Mouse (Mus musculus) midbrain, embryonic 14.5 days (tissue): ENCODE results near the gene Mroh3. TPM values are rescaled to one million over a fixed set of nuclear protein-coding genes. Genes with fewer than 3 reads are reported as not detected.
A peak's percentile ranks its signal among the peaks of the same experiment; 100 is the strongest.

ENCODE experiments used
- ATAC-seq: fragments of 200-750 bp; cut with Nextera tagmentation; 2 replicates; pipeline ENCODE4 v1.8.0; 2017; ENCODE audit warnings: moderate number of reproducible peaks, moderate library complexity; ENCODE audit not compliant: low FRiP score, low TSS enrichment
- DNase-seq: peaks from one replicate; pipeline ENCODE4 v3.0.0-alpha.2; 2015
- H3K27ac ChIP-seq: fragments of 300-500 bp; sonication (generic); replicated peaks from 2 replicates; pipeline ENCODE4 v1.5.1; 2014; ENCODE audit warnings: mild to moderate bottlenecking, low read depth, low read length, moderate library complexity
- H3K27me3 ChIP-seq: fragments of 300-500 bp; sonication (generic); 2 replicates; pipeline ENCODE4 v1.6.1; 2014; ENCODE audit warnings: low read length, control low read depth, mixed read lengths; ENCODE audit not compliant: control insufficient read depth, insufficient read depth
- H3K36me3 ChIP-seq: fragments of 300-500 bp; sonication (generic); 2 replicates; pipeline ENCODE4 v1.6.1; 2014; ENCODE audit warnings: low read length, control low read depth; ENCODE audit not compliant: control insufficient read depth, insufficient read depth
- H3K4me1 ChIP-seq: fragments of 300-500 bp; sonication (generic); 2 replicates; pipeline ENCODE4 v1.6.1; 2014; ENCODE audit warnings: mild to moderate bottlenecking, antibody characterized with exemption, low read length, control low read depth; ENCODE audit not compliant: control insufficient read depth, insufficient read depth
- H3K4me2 ChIP-seq: fragments of 300-500 bp; sonication (generic); 2 replicates; pipeline ENCODE4 v1.6.1; 2014; ENCODE audit warnings: mild to moderate bottlenecking, low read length, moderate library complexity
- H3K4me3 ChIP-seq: fragments of 300-500 bp; sonication (generic); replicated peaks from 2 replicates; pipeline ENCODE4 v1.5.1; 2014; ENCODE audit warnings: low read depth, low read length
- H3K9ac ChIP-seq: fragments of 300-500 bp; sonication (generic); replicated peaks from 2 replicates; pipeline ENCODE4 v1.6.1; 2014; ENCODE audit warnings: mild to moderate bottlenecking, low read length, moderate library complexity
- H3K9me3 ChIP-seq: fragments of 300-500 bp; sonication (generic); 2 replicates; pipeline ENCODE4 v1.6.1; 2016; ENCODE audit warnings: low read length, control low read depth, mixed read lengths; ENCODE audit not compliant: control insufficient read depth
- WGBS: fragments of 180-500 bp; shearing (Covaris S2); extraction: QIAGEN DNeasy Blood & Tissue Kit; methylation state at CpG from one replicate; pipeline ENCODE4 v1.1.7; 2014; 5-methylcytosine and 5-hydroxymethylcytosine counted together
- polyA plus RNA-seq: library from polyadenylated mRNA; unstranded; fragments of >200 nt; fragmentation: Nextera tagmentation; extraction: Ambion mirVana; gene quantifications from 2 replicates; pipeline ENCODE4 v1.2.1, GENCODE M21; 2014

Gene Mroh3
- polyA plus RNA-seq, 1 experiment from 2014 or later, result 0.59 TPM

DNA sequence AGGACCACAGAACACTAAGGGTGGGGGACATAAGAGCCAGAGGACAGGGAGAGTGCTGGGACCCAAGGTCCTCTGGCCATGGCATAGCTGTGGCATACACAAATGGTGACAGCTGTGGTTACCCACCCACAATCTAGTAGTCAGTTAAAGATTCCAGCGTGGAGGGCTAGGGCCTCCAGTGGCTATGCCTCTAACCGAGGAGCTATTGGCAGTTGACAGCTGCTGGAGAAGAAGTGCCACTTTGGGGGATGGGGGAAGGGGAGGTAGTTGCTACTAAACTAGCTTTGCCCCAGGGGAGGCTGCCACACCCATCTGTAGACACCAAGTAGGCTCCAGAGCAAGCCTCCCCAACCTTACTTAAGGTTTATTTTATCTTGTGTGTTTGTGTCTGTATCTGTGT is 40.8 kb upstream of the Mroh3 start:
- Histone ChIP-seq H3K9ac (no peak overlapping the region), H3K27me3 (peaks cover 12% of the 10 kb centered on the region; the same call in 1 of the 2 replicates), H3K4me2 (no peak overlapping the region), H3K36me3 (no peaks in the 10 kb centered on the region), H3K9me3 (no peaks in the 10 kb centered on the region), H3K27ac (no peak overlapping the region), H3K4me3 (no peak overlapping the region), H3K4me1 (no peaks in the 10 kb centered on the region)
- WGBS, result 46% methylated on average over 2 of the region's 2 CpGs
- DNase-seq (no peak), ATAC-seq (no peak)

DNA sequence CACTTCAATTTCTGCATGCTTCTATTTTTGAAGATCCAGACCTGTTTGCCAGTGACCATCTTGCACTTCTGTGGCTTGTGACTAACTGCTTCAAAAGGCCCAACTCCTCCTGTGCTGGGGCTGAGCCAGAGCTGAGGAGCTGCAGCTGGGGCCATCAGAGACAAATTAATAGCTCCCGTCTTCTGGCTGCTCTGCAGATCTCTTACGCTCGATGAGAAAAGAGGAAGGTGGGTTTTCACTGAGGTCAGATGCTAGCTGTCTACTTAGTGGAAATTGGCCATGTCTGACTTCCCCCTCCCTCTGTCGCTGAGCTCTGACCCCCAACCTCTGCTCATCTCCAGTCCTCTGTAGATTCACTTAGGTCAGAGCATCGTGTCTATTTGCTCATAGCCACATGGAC is 37.0 kb upstream of the Mroh3 start:
- Histone ChIP-seq H3K36me3 (no peaks in the 10 kb centered on the region), H3K4me2 (no peak overlapping the region), H3K9ac (no peak overlapping the region), H3K27me3 (no peaks in the 10 kb centered on the region), H3K4me3 (no peak overlapping the region), H3K4me1 (no peaks in the 10 kb centered on the region), H3K9me3 (no peaks in the 10 kb centered on the region), H3K27ac (no peak overlapping the region)
- WGBS, result 74% methylated on average over 5 of the region's 5 CpGs
- ATAC-seq (no peak), DNase-seq (no peak)

DNA sequence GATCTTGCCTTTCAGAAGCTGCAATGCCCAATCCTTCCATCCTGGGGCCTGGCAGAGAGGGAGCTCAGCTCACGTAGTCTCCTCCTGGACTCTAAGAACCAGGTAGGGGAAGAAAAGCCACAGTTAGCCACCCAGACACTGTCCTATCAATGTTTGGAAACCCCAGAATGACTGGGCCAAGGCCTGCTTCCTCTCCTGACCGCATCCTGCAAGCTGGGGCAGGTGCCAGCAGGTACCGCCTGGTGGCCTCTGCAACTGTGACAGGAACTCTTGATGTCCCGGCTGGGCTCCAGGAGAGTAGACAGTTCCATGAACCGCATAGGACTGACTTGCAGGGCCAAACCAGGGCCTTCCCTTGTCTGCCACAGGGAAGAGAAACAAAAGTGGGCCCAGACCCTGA is 34.8 kb upstream of the Mroh3 start:
- ATAC-seq, result no peak

DNA sequence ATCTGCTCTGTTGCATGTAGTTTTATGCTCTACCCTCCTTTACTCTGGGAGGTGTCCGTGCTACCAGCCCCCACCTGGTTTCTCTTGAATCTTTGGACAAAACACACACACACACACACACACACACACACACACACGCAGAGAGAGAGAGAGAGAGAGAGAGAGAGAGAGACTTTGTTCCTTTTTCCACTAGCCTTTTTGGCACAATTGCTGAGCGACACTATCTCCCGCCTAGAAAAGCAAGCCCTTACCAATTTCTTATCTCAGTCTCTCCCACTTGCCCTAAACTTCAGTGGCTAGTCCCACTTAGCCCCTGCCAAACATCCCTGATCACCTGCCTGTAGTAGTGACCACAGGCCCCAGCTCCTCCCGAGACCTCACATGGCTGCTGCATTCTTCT is 31.8 kb upstream of the Mroh3 start:
- no peaks in the 10 kb centered on the region for H3K9me3 ChIP-seq
- H3K4me3 ChIP-seq, result no peak overlapping the region
- no peaks in the 10 kb centered on the region for H3K36me3 ChIP-seq
- no peak overlapping the region for H3K27ac ChIP-seq
- no peaks in the 10 kb centered on the region for H3K4me1 ChIP-seq
- no peak overlapping the region for H3K4me2 ChIP-seq
- H3K9ac ChIP-seq, result no peak overlapping the region
- no peak for ATAC-seq
- DNase-seq, result no peak
- no peaks in the 10 kb centered on the region for H3K27me3 ChIP-seq
- 90% methylated on average over 4 of the region's 5 CpGs for WGBS

More for the DNA sequence above, 34.8 kb upstream of the Mroh3 start:
- Histone ChIP-seq H3K4me1 (no peaks in the 10 kb centered on the region), H3K9ac (no peak overlapping the region), H3K27me3 (no peaks in the 10 kb centered on the region), H3K4me2 (no peak overlapping the region), H3K9me3 (no peaks in the 10 kb centered on the region), H3K27ac (no peak overlapping the region), H3K36me3 (no peaks in the 10 kb centered on the region), H3K4me3 (no peak overlapping the region)
- 92% methylated on average over 5 of the region's 5 CpGs for WGBS
- DNase-seq, result no peak

DNA sequence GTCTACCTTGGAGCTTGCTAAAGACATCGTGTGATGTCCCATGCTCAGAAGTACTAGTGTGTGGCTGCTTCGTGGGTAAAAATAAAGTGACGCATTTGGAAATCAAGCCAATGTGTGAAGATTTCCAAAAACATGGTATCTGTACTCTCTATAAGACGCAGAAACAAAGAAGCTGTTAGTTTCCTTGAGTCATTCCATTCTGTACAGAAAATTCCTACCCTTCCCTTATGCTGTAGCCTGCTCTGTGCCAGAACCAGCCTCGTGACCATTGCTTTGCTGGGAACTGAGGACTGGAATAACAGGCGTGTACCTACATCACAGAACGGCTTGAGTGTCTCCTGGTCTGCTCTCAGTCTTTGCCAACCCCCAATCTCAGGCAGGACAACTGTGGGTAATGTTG is 29.2 kb upstream of the Mroh3 start:
- Histone ChIP-seq H3K4me1 (no peaks in the 10 kb centered on the region), H3K9ac (no peak overlapping the region), H3K36me3 (no peaks in the 10 kb centered on the region), H3K27me3 (no peaks in the 10 kb centered on the region), H3K4me3 (no peak overlapping the region), H3K4me2 (no peak overlapping the region), H3K27ac (no peak overlapping the region), H3K9me3 (no peaks in the 10 kb centered on the region)
- WGBS, result 91% methylated on average over 7 of the region's 7 CpGs
- DNase-seq, result no peak
- no peak for ATAC-seq

DNA sequence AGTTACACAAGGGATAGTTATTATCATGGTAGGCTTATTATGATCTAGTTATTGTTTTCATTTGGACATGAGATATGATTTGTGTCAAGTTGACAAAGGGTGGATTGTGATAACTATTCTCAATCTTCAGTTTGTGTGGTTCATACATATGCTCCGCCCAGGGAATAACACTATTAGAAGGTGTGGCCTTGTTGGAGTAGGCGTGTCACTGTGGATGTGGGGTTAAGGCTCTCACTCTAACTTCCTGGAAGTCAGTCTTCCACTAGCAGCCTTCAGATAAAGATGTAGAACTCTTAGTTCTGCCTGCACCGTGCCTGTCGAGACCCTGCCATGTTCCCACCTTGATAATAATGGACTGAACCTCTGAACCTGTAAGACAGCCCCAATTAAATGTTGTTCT is 25.9 kb upstream of the Mroh3 start:
- Histone ChIP-seq H3K27ac (no peak overlapping the region), H3K4me2 (no peak overlapping the region), H3K36me3 (no peaks in the 10 kb centered on the region), H3K9me3 (no peaks in the 10 kb centered on the region), H3K4me1 (no peaks in the 10 kb centered on the region), H3K9ac (no peak overlapping the region), H3K4me3 (no peak overlapping the region), H3K27me3 (no peaks in the 10 kb centered on the region)
- ATAC-seq (no peak), DNase-seq (no peak)
- 84% methylated on average over 4 of the region's 4 CpGs for WGBS

DNA sequence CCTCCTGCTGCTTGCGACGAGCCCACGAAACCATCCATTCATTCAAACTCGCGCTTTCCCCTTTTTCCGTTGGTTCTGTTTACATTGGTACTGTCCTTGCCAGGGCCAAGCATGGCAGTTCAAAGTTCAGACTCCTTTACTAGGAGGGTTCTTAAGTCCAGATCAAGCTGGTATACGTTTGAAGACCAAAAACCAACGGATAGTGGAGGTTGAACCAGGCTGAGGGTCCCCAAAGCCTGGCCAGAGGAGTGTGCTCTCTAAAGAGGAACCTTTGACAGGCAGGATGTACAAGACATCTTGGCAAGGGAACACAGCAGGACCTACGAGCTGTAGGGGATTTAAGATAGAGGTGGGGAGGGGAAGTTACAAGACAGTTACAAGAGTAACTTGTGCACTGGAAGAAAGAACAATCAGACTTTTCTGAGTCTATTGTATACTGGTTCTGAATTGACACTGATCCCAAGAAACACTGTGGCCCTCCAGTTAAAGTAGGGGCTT is 22.0 kb upstream of the Mroh3 start:
- DNase-seq (no peak), ATAC-seq (no peak)
- H3K4me2 ChIP-seq, result peak overlapping the region; percentile 81
- no peaks in the 10 kb centered on the region for H3K9me3 ChIP-seq
- H3K27ac ChIP-seq, result no peak overlapping the region
- peak overlapping the region; percentile 55 for H3K9ac ChIP-seq
- peaks cover 8% of the 10 kb centered on the region; the same call in 1 of the 2 replicates for H3K27me3 ChIP-seq
- H3K4me3 ChIP-seq, result peak overlapping the region; percentile 50
- WGBS, result 3% methylated on average over 9 of the region's 9 CpGs
- no peaks in the 10 kb centered on the region for H3K36me3 ChIP-seq
- H3K4me1 ChIP-seq, result peaks cover 27% of the 10 kb centered on the region

DNA sequence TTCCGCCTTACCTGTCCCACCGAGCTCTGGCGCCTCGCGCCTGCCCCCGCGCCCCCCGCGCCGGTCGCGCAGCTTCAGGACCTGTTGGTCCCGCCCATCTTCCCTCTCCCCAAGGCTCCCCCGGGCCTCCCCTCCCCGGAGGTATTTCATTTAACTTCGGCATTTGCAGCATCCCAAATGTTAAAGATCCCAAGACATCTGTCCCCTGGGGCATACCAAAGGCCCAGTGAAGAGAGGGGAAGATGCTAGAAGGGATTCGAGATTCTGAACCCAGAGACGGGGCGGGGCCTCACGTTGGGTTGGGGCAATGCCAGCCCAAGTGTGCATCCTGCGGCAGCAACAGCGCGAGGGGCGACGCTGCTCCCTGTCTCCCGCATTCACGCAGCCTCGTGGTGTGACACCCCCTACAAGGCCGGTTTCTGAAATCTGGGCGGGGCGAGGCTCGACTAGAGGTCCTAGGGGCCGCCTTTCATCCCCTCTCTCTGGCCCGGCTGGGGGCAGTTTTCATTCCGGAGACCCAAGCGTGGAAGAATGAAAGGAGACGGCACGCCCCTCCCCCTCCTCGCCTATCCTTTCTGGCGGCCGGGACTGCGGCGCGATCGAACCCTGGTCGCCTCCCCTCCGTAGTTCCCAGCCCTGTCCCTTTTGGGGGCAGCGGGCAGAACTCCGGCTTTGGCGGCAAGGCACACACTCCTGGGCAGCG is 21.4 kb upstream of the Mroh3 start, which contains the start of gene Inava:
Inava (minus strand) TSS at position 373 of the 703 bp plus-strand sequence.
- Histone ChIP-seq H3K4me1 (peaks cover 33% of the 10 kb centered on the region), H3K27me3 (peaks cover 10% of the 10 kb centered on the region; the same call in 1 of the 2 replicates), H3K9me3 (no peaks in the 10 kb centered on the region), H3K4me2 (peak within 1 kb of the TSS; percentile 81), H3K36me3 (no peaks in the 10 kb centered on the region), H3K27ac (no peak within 1 kb of the TSS; the same call in 1 of the 2 replicates), H3K4me3 (peak within 1 kb of the TSS; percentile 50), H3K9ac (peak within 1 kb of the TSS; percentile 55)
- ATAC-seq (peak; percentile 74), DNase-seq (peak; percentile 83)
- WGBS, result 2% methylated on average over 50 of the region's 51 CpGs
